Mouse (Mus musculus) left cerebral cortex, postnatal 4 days (tissue): ENCODE data around the gene Suclg1. TPM values are rescaled to one million over a fixed set of nuclear protein-coding genes. Genes with fewer than 3 reads are reported as not detected.

ENCODE experiments used
- DNase-seq: peaks from one replicate; pipeline ENCODE4 v3.0.0-alpha.2; 2022
- intact Hi-C: fragments of 180-260 bp; cut with DNase I; formaldehyde crosslinking; loops from one replicate; pipeline ENCODE4 v1.15.1; 2025
- total RNA-seq, 2 experiments: library from RNA; stranded (reverse); gene quantifications; 2 replicates each; pipeline ENCODE4 v1.2.3; 2021

Suclg1 gene
- total RNA-seq, 2 experiments from 2014 or later, result 66.5 to 79.5 TPM

GRCm38 (mm10) chr6:73247452-73247851 is 730 bp upstream of the Suclg1 start:
- DNase-seq, result peak; percentile 27
- intact Hi-C loops, result no loop called here

- DNase-seq, result no peak
- intact Hi-C loops, result no loop called here
These were observed 854 bp downstream of the Suclg1 start for GRCm38 (mm10) chr6:73249049-73249422.

DNA sequence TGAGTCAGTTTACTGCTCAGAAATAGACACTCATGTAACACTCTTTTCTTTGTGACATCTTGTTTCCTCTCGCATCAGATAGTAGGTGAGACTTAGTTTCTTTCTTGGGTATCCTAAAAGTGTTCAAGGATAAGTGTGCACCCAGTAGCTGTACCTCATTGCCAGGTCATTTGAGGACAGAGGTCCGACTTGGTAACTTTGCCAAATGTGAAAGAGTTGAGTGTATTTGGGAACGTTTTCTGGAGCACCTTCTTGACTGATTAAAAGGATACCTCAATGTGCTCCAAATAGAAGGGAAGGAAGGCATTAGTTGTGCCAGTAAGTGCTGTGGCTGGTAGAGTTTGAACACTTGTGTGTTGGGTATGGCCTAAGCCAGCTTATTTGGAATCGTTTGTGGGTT is 1.7 kb downstream of the Suclg1 start:
- DNase-seq, result no peak
- intact Hi-C loops, result no loop called here

GRCm38 (mm10) chr6:73251336-73251735 is 3.2 kb downstream of the Suclg1 start:
- intact Hi-C loops, result no loop called here
- no peak for DNase-seq

DNA sequence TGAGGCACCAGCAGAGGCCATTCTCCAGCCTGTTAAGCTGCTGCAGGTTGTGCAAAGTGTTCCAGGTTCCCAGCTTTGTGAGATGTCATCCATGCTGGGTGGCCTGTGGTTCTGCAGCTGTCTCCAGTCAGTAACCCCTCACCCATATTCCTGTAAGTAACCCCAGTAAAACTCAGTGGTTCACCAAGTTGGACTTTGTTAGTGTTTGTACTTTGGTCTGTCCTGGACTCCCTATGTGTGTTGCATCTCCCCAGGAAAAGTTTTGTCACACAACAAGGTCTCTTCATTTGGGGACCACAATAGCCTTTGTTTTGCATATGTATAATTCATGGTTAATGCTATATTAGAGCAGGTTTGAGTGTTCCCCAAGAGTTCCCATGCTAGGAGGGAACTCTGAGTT is 4.2 kb downstream of the Suclg1 start:
- intact Hi-C loops, result no loop called here
- DNase-seq, result no peak

DNA sequence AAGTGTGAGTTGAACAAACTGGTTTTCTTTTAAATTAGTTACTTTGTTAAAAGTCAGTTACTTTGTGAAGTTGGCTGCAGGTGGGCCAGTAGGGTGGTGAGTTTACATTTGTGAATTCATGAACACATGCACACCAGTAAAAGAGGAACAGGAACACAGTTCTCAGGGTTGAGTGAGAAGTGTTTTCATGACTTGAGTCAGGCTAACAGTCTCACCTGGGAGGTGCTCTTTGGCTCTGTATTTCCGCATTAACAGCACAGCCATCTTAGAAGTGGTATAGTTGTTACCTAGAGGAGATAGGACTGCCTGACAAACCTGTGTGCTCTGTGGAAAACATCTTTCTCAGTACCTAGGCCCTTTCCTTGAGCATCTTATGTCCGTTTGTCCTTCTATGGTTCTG is 4.8 kb downstream of the Suclg1 start:
- intact Hi-C loops, result no loop called here
- DNase-seq, result no peak

- intact Hi-C loops, result no loop called here
- DNase-seq, result no peak
These were observed 5.4 kb downstream of the Suclg1 start for GRCm38 (mm10) chr6:73253584-73253983.

DNA sequence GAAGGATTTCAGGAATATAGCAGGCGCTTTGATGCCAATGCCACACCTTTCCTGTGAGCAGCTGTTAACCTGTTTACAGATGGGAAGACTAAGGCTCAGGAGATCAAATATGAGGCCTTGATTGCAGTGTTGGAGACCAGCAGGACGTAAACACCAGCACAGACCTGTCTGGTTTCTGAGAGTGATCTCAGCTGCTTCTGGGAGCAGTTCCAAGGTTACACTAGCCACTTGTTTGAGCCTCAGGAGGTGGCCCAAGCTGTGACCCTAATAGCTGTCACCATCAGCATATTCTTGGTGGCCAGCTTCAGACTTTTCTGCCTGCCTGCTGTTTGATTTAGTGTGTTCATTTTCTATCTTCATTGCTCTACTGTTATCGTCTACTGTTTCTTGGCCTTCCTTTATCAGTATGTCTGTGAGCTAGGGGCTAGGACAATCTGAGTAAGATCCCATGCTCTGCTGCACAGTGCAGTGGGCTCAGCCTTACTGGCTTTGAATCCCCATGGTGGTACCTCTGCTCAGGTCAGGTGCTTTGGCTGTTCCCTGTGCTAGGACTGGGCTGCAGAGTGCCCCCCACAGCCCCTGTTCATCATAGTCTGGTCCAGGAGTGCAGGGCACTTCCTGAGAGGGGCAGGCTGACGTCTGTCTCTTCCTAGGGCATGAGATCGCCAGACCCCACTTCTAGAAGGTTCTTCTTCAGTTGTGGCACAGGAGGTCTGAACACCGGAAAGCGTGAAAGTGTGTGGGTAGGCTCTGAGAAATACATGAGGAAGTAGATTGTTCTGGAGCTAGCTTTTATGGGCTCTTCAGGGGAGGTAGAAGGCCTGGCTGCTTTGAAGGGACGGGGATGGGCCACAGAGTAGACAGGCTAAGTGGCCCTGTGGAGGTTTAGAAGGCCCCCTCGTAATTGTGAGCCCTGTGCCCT is 6.4 kb downstream of the Suclg1 start:
- DNase-seq, result no peak
- intact Hi-C loops, result no loop called here

GRCm38 (mm10) chr6:73257068-73257467 is 8.9 kb downstream of the Suclg1 start:
- DNase-seq, result no peak
- intact Hi-C loops, result no loop called here

- no peak for DNase-seq
- intact Hi-C loops, result no loop called here
These were observed 11.9 kb downstream of the Suclg1 start for GRCm38 (mm10) chr6:73260110-73260509.

- intact Hi-C loops, result no loop called here
- no peak for DNase-seq
These were observed 16.6 kb downstream of the Suclg1 start for GRCm38 (mm10) chr6:73264801-73265200.

- no peak for DNase-seq
- intact Hi-C loops, result no loop called here
These were observed 19.6 kb downstream of the Suclg1 start for GRCm38 (mm10) chr6:73267738-73268311.

GRCm38 (mm10) chr6:73269374-73269773 is 21.2 kb downstream of the Suclg1 start:
- intact Hi-C loops, result no loop called here
- no peak for DNase-seq

- intact Hi-C loops, result no loop called here
These were observed 23.4 kb downstream of the Suclg1 start for GRCm38 (mm10) chr6:73271546-73272091.

DNA sequence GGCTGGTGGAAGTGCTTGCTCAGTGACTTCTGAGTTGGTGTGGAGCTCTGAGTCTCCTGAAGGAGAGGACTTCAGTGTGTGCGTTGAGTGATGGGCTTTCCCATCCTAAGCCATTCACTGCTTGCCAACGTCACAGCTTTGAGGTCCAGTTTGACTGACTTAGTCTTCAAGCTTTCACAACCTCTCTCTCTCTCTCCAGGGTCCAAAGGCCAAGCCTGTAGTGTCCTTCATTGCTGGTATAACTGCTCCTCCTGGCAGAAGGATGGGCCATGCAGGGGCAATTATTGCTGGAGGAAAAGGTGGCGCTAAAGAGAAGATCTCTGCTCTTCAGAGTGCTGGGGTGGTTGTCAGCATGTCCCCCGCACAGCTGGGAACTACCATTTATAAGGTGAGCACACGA is 26.8 kb downstream of the Suclg1 start:
- no peak for DNase-seq
- intact Hi-C loops, result no loop called here

More at GRCm38 (mm10) chr6:73271546-73272091, 23.4 kb downstream of the Suclg1 start:
- DNase-seq, result no peak

DNA sequence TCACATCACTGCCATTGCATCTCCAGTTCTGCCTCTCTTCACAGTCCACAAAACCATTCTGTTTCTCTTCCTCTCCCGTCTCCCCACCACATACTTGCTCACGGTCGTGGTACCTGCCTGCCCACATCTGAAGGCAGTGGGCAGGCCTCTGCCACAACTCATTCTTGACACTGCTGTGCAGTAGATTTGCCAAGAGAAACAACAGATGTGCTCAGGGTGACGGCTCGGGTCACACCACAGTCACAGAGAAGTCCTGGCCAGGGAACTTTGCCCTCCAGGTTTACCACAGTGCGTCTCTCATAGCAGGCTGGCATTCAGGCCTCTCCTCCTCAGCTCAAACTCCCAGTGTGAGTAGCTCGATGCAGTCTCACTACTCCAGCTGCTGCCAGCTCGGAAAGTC is 31.5 kb downstream of the Suclg1 start:
- DNase-seq, result no peak
- intact Hi-C loops, result no loop called here

DNA sequence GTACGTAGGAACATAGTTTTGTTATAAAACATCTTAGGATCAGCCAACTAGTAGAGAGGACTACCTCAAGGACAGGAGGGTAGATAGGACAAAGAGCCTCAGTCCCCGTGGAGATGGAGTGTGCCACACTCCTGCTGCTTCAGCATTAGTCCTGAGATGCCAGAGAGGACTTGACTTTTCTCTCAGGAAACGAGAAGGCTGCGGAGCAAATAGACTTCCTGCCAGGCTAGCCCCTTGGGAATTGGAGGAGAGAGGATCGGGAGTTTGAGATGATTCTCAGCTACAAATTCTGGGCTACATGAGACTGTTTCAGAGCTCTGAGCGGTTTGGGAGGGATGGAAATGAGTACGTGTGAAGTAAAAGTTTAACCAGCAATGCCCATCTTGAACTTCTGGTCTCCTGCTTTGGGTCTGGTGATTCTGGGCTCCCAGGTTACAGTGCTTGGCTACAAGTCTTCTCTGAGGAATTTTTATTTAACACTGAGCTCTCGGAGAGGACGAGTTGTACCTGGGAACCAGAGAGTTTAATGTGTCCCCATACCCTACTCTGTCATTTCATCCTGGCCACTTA is 32.4 kb downstream of the Suclg1 start:
- intact Hi-C loops, result no loop called here

GRCm38 (mm10) chr6:73286326-73286725 is 38.1 kb downstream of the Suclg1 start:
- intact Hi-C loops, result no loop called here
- no peak for DNase-seq

More for the DNA sequence above, 32.4 kb downstream of the Suclg1 start:
- DNase-seq, result no peak

DNA sequence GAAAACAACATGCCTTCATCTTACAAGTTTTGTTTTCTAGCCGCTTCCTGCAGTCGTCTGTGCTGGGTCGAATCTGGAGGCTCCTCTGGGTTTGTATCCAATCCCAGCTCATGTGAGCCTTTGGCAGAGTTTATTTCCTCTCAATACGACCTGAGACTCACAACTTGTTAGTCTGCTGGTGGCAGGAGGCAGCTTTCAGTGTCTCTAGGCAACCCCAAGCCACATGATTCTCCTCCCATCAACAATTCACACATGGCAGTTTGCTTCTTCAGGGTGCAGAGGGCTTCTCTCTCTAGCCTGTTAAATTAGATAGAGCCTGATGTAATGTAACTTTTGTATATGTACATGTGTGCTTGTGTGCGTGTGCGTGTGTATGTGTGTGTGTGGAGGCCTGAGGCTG is 58.7 kb downstream of the Suclg1 start:
- intact Hi-C loops, result no loop called here
- no peak for DNase-seq

DNA sequence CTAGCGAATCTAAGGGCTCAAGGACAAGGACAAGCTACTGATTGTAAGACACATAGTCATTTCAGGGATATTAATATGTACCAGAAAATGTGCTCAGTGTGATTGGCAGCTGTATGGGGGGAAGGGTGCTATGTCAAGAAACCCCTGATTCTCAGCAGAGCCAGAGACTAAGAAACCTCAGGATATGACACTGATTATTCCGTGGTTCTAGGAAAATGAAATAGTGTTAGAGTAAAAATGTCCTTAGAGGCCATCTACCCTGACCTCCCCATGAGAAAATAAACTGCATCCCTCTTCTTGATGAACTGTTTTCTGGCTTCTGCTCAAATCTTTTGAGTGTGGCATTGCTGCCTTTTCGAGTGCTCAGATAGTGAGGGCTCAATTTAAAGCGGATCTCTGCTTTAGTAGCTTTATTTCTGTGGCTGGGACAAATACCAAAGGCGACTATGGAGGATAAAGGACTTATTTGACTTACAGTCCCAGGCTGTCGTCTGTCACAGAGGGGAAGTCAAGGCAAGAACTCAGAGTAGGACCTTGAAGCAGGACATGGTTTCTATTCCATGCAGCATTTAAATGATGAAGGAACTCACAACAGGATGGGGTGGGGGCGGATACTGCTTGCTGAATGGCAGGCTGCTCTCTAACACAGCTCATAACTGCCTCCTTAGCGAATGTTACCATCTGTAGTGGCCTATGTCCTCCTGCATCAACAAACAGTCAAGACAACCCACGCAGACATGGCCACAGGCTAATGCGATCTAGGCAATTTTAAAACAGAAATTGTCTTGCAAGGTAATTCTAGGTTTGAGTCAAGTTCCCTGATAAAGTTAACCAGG is 60.7 kb downstream of the Suclg1 start:
- intact Hi-C loops, result no loop called here
- DNase-seq, result no peak

GRCm38 (mm10) chr6:73311335-73311734 is 63.2 kb downstream of the Suclg1 start:
- no peak for DNase-seq
- intact Hi-C loops, result no loop called here
